Mouse (Mus musculus): ENCODE measurements at regions not wholly inside any gene's neighbourhood (a gene's known extent, or its start where the extent isn't known, plus 50 kb on each side); places are given as distances from the start of the nearest gene placed in this dataset.

GRCm38 (mm10) chr13:5448601-5449000 lies 412.7 kb upstream of the Klf6 start:
- no peaks in the 10 kb centered on the region for H3K4me1 ChIP-seq (ENCODE audit: insufficient read depth)
- no peaks in the 10 kb centered on the region for H3K9me3 ChIP-seq (ENCODE audit: low read length)
- H3K27me3 ChIP-seq (ENCODE audit: insufficient read depth, low read length), result no peaks in the 10 kb centered on the region
- H3K9ac ChIP-seq, result no peak overlapping the region
- no peak overlapping the region for H3K4me3 ChIP-seq (ENCODE audit: low read depth, low read length)
- no peak for ATAC-seq
- TF ChIP-seq CTCF (IDR thresholded peaks at IDR 0.05; ENCODE audit: low read depth), result no peak
- no peak overlapping the region for H3K27ac ChIP-seq (ENCODE audit: low read depth, low read length)
- 83% methylated on average over 1 of the region's 1 CpGs for WGBS
- H3K36me3 ChIP-seq (ENCODE audit: insufficient read depth), result no peaks in the 10 kb centered on the region
- no peak overlapping the region for H3K4me2 ChIP-seq (ENCODE audit: low read depth)
- DNase-seq, result no peak

- Histone ChIP-seq H3K4me2 (ENCODE audit: low read depth) (no peak overlapping the region), H3K9ac (no peak overlapping the region), H3K9me3 (ENCODE audit: low read length) (no peaks in the 10 kb centered on the region), H3K4me1 (ENCODE audit: insufficient read depth) (no peaks in the 10 kb centered on the region), H3K27me3 (ENCODE audit: insufficient read depth, low read length) (no peaks in the 10 kb centered on the region), H3K4me3 (ENCODE audit: low read depth, low read length) (no peak overlapping the region), H3K36me3 (ENCODE audit: insufficient read depth) (no peaks in the 10 kb centered on the region), H3K27ac (ENCODE audit: low read depth, low read length) (no peak overlapping the region)
- TF ChIP-seq CTCF (IDR thresholded peaks at IDR 0.05; ENCODE audit: low read depth), result no peak
- WGBS, result 75% methylated on average over 2 of the region's 2 CpGs
- DNase-seq (no peak), ATAC-seq (no peak)
Observed at GRCm38 (mm10) chr13:5480779-5481178, 380.5 kb upstream of the Klf6 start.

GRCm38 (mm10) chr13:5492266-5492665 lies 369.0 kb upstream of the Klf6 start:
- no peak for TF ChIP-seq CTCF (IDR thresholded peaks at IDR 0.05; ENCODE audit: low read depth)
- Histone ChIP-seq H3K9me3 (ENCODE audit: low read length) (no peaks in the 10 kb centered on the region), H3K27ac (ENCODE audit: low read depth, low read length) (no peak overlapping the region), H3K36me3 (ENCODE audit: insufficient read depth) (no peaks in the 10 kb centered on the region), H3K27me3 (ENCODE audit: insufficient read depth, low read length) (no peaks in the 10 kb centered on the region), H3K9ac (no peak overlapping the region), H3K4me1 (ENCODE audit: insufficient read depth) (no peaks in the 10 kb centered on the region), H3K4me3 (ENCODE audit: low read depth, low read length) (no peak overlapping the region), H3K4me2 (ENCODE audit: low read depth) (no peak overlapping the region)
- peak; percentile 40 for DNase-seq
- WGBS, result 55% methylated on average over 1 of the region's 1 CpGs
- ATAC-seq, result peak; percentile 42; the same call in 1 of the 2 replicates

DNA sequence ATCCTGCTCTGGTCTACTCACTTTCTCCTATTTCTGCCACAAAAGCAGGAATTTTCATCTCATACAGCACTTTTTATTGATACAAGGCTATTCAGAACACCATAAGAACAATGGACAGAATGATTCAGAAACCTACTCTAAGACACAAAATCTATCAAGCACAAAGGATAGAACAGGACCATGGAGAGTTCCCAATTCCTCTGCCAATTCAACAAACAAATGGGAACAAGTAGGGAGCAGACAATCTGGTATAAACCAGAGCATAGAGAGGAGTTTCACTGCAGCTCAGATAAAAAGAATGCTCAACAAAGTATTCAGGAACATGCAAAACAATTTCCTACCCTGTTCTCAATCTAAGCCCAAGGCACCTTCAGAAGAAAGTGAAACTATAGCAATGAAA lies 363.7 kb upstream of the Klf6 start:
- ATAC-seq (no peak), DNase-seq (no peak)
- Histone ChIP-seq H3K4me1 (ENCODE audit: insufficient read depth) (no peaks in the 10 kb centered on the region), H3K9ac (no peak overlapping the region), H3K36me3 (ENCODE audit: insufficient read depth) (no peaks in the 10 kb centered on the region), H3K27ac (ENCODE audit: low read depth, low read length) (no peak overlapping the region), H3K27me3 (ENCODE audit: insufficient read depth, low read length) (no peaks in the 10 kb centered on the region), H3K4me3 (ENCODE audit: low read depth, low read length) (no peak overlapping the region), H3K9me3 (ENCODE audit: low read length) (no peaks in the 10 kb centered on the region), H3K4me2 (ENCODE audit: low read depth) (no peak overlapping the region)
- no peak for TF ChIP-seq CTCF (IDR thresholded peaks at IDR 0.05; ENCODE audit: low read depth)

GRCm38 (mm10) chr13:5511784-5512183 lies 349.5 kb upstream of the Klf6 start:
- Histone ChIP-seq H3K4me1 (ENCODE audit: insufficient read depth) (no peaks in the 10 kb centered on the region), H3K9ac (no peak overlapping the region), H3K4me3 (ENCODE audit: low read depth, low read length) (no peak overlapping the region), H3K9me3 (ENCODE audit: low read length) (no peaks in the 10 kb centered on the region), H3K27ac (ENCODE audit: low read depth, low read length) (no peak overlapping the region), H3K4me2 (ENCODE audit: low read depth) (no peak overlapping the region), H3K36me3 (ENCODE audit: insufficient read depth) (no peaks in the 10 kb centered on the region), H3K27me3 (ENCODE audit: insufficient read depth, low read length) (no peaks in the 10 kb centered on the region)
- TF ChIP-seq CTCF (IDR thresholded peaks at IDR 0.05; ENCODE audit: low read depth), result no peak
- no peak for DNase-seq
- ATAC-seq, result no peak

DNA sequence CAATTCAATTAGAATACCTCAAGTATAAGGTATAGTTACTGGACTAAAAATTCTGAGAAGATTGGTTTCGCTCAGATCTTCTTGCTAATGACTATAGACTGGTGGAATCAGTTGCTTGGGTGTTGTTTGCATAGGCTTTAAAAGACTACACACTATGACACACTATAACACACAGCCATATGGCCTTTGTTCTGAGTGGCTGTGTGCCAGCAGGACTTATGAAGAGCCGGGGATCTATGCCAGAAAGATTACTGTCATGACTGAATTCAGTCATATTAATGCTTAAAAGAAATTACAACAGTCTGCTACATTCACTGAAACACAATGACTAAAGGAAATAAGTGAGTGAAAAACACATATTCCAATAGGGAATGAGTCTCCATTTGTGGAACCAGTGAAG lies 345.7 kb upstream of the Klf6 start:
- Histone ChIP-seq H3K27me3 (ENCODE audit: insufficient read depth, low read length) (no peaks in the 10 kb centered on the region), H3K4me1 (ENCODE audit: insufficient read depth) (no peaks in the 10 kb centered on the region), H3K4me3 (ENCODE audit: low read depth, low read length) (no peak overlapping the region), H3K9ac (no peak overlapping the region), H3K4me2 (ENCODE audit: low read depth) (no peak overlapping the region), H3K36me3 (ENCODE audit: insufficient read depth) (no peaks in the 10 kb centered on the region), H3K9me3 (ENCODE audit: low read length) (no peaks in the 10 kb centered on the region), H3K27ac (ENCODE audit: low read depth, low read length) (no peak overlapping the region)
- 56% methylated on average over 2 of the region's 2 CpGs for WGBS
- DNase-seq, result peak; percentile 41
- TF ChIP-seq CTCF (IDR thresholded peaks at IDR 0.05; ENCODE audit: low read depth), result no peak
- ATAC-seq, result peak; percentile 66

DNA sequence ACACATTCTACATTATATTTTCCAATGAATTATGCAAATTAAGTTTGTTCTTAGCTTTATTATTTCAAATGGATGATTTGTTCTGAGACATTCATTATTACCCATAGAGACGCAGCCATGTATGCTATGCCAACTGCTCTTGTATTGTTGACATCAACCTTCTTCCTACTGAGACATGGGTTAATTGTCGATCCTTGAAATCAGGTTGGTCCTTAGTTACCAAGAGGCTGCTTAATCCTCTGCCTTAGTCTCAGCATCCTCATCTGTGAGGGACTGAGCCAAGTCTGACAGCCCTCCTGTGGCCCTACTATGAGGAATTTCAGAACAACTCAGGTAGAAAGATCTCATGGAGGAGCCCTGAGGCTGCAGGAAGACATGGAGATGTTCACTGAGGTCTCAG lies 345.2 kb upstream of the Klf6 start:
- WGBS, result 65% methylated on average over 2 of the region's 2 CpGs
- Histone ChIP-seq H3K4me1 (ENCODE audit: insufficient read depth) (no peaks in the 10 kb centered on the region), H3K36me3 (ENCODE audit: insufficient read depth) (no peaks in the 10 kb centered on the region), H3K4me2 (ENCODE audit: low read depth) (no peak overlapping the region), H3K4me3 (ENCODE audit: low read depth, low read length) (no peak overlapping the region), H3K9me3 (ENCODE audit: low read length) (no peaks in the 10 kb centered on the region), H3K9ac (no peak overlapping the region), H3K27ac (ENCODE audit: low read depth, low read length) (no peak overlapping the region), H3K27me3 (ENCODE audit: insufficient read depth, low read length) (no peaks in the 10 kb centered on the region)
- ATAC-seq, result no peak
- no peak for TF ChIP-seq CTCF (IDR thresholded peaks at IDR 0.05; ENCODE audit: low read depth)
- DNase-seq, result no peak

DNA sequence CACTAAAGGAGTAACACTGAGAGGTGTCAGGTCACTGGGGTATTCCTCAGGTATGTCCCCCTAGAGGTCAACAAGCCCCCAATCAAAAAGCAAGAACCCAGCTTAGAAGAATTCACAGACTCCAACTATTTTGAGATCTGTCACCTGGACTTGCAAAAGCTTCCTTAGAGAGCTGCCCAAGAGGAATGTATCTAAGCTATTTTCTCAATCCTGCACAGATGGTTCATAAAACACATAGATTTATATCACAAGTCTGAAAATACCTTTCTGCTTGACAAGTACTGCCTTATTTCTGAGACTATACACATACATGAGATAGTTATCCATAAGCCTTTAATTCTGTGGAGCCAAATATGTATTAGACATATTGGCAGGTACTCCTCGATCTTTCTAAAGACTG lies 342.1 kb upstream of the Klf6 start:
- Histone ChIP-seq H3K27me3 (ENCODE audit: insufficient read depth, low read length) (no peaks in the 10 kb centered on the region), H3K4me2 (ENCODE audit: low read depth) (no peak overlapping the region), H3K4me3 (ENCODE audit: low read depth, low read length) (no peak overlapping the region), H3K9ac (no peak overlapping the region), H3K27ac (ENCODE audit: low read depth, low read length) (no peak overlapping the region), H3K9me3 (ENCODE audit: low read length) (no peaks in the 10 kb centered on the region), H3K4me1 (ENCODE audit: insufficient read depth) (no peaks in the 10 kb centered on the region), H3K36me3 (ENCODE audit: insufficient read depth) (no peaks in the 10 kb centered on the region)
- ATAC-seq (peak; percentile 32; the same call in 1 of the 2 replicates), DNase-seq (no peak)
- 75% methylated on average over 1 of the region's 1 CpGs for WGBS
- no peak for TF ChIP-seq CTCF (IDR thresholded peaks at IDR 0.05; ENCODE audit: low read depth)

All from forebrain, postnatal 0 days (tissue).